Mouse (Mus musculus) ES-E14 (cell line): ENCODE measurements around the gene Nav2. TPM values are rescaled to one million over a fixed set of nuclear protein-coding genes. Genes with fewer than 3 reads are reported as not detected.

ENCODE experiments used
- DNase-seq: peaks from one replicate; pipeline ENCODE4 v3.0.0-alpha.2; 2013; ENCODE audit warnings: low read depth, low spot score
- H3K27ac ChIP-seq: 2 replicates; pipeline ENCODE4 v1.5.1; 2012; ENCODE audit warnings: low read depth, mild to moderate bottlenecking, low read length, moderate library complexity, mixed read lengths; ENCODE audit not compliant: poor library complexity, insufficient read depth, severe bottlenecking
- H3K36me3 ChIP-seq: 2 replicates; pipeline ENCODE4 v1.6.1; 2012; ENCODE audit warnings: mild to moderate bottlenecking, low read length, moderate library complexity, mixed read lengths; ENCODE audit not compliant: control insufficient read depth, poor library complexity, insufficient read depth, severe bottlenecking
- H3K4me1 ChIP-seq, 2 experiments: fragments of 150-350 bp in 1 of 2; sonication (generic) in 1 of 2; 2 replicates each; pipeline ENCODE4 v1.6.1; 2012; ENCODE audit warnings: low read length in 2 of 2, mild to moderate bottlenecking in 1 of 2, mixed read lengths in 1 of 2; ENCODE audit not compliant: control insufficient read depth in 2 of 2, insufficient read depth in 2 of 2, poor library complexity in 1 of 2
- H3K4me3 ChIP-seq, 2 experiments: fragments of 150-350 bp in 1 of 2; sonication (generic) in 1 of 2; 2 replicates each; pipeline ENCODE4 v1.5.1; 2012; ENCODE audit warnings: low read length in 2 of 2, low read depth in 1 of 2, mild to moderate bottlenecking in 1 of 2, mixed read lengths in 1 of 2; ENCODE audit not compliant: insufficient read depth in 1 of 2, poor library complexity in 1 of 2, severe bottlenecking in 1 of 2
- H3K9ac ChIP-seq: 2 replicates; pipeline ENCODE4 v1.6.1; 2012; ENCODE audit warnings: low read depth, mild to moderate bottlenecking, low read length, mixed read lengths; ENCODE audit not compliant: poor library complexity, insufficient read depth, severe bottlenecking
- H3K9me3 ChIP-seq: fragments of 150-350 bp; sonication (generic); 2 replicates; pipeline ENCODE4 v1.6.1; 2012; ENCODE audit warnings: low read depth, mild to moderate bottlenecking, low read length; ENCODE audit not compliant: control insufficient read depth, insufficient read depth
- CHD2 ChIP-seq: IDR thresholded peaks from 2 replicates; pipeline ENCODE4 v1.6.1; 2014; ENCODE audit warnings: mild to moderate bottlenecking, low read depth, low read length, inconsistent platforms
- HCFC1 ChIP-seq: IDR thresholded peaks from 2 replicates; pipeline ENCODE4 v1.6.1; 2012; ENCODE audit warnings: low read length, inconsistent platforms, borderline replicate concordance; ENCODE audit not compliant: insufficient read depth
- MAFK ChIP-seq: IDR thresholded peaks from 2 replicates; pipeline ENCODE4 v1.6.1; 2014; ENCODE audit warnings: mild to moderate bottlenecking, low read depth, low read length, inconsistent platforms; ENCODE audit not compliant: insufficient read depth
- ZC3H11A ChIP-seq: IDR thresholded peaks from 2 replicates; pipeline ENCODE4 v1.6.1; 2012; ENCODE audit warnings: low read depth, mild to moderate bottlenecking, inconsistent platforms, low read length, borderline replicate concordance
- ZNF384 ChIP-seq: IDR thresholded peaks from 2 replicates; pipeline ENCODE4 v1.6.1; 2012; ENCODE audit warnings: low read depth, low read length, inconsistent platforms
- in situ Hi-C, 2 experiments: fragments of 600-800 bp; cut with MboI; formaldehyde crosslinking; loops; one replicate each; pipeline ENCODE4 v1.15.1; 2025; ENCODE audit warnings: low sequenced_read_pairs in 2 of 2, inconsistent platforms in 1 of 2; ENCODE audit not compliant: unreplicated experiment in 2 of 2
- total RNA-seq: library from RNA; depleted of rRNA; stranded (reverse); fragments of 300-350 nt; gene quantifications from 2 replicates; pipeline ENCODE4 v1.2.3, GENCODE M21; 2012

The Nav2 gene
- total RNA-seq, 1 experiment: 18.2 TPM

DNA sequence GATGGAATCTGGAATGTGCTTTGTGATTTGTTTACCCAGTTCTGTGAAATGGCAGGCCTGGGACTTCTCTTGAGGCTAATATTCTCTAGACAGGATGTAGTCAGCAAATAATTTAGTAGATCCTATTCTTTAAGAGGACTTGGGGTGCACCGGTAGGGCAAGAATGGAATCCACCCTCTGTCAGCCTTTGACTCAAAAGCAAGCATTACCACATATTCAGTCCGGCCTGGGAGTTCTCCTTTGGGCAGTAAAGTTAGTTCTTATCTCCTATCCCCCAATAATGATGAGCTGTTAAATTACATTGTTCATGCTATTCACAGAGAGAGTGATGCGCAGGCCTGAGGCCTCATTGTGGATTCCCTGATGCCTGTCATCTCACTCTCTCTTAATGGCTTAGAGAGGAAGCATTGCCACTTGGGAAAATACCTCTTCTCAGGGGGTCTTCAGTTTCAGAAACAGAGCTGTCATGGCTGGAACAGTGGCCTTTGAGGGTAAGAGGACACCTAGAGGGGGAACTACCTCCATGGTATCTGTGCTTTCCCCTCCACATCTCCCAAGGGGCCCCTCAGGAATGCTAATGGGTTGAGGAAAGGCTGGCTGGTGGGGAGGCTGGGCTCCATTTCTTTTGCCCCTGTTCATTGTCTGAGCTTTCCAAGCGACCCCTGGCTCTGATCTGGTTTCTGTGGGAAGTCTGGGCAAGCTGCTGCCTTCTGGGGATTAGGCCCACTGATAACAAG lies 133.0 kb downstream of the Nav2 start:
- Histone ChIP-seq H3K9me3 (no peaks in the 10 kb centered on the region), H3K9ac (no peak overlapping the region), H3K36me3 (no peaks in the 10 kb centered on the region), H3K4me1 (no peaks in the 10 kb centered on the region; a peak in 1 of 4 replicates), H3K27ac (no peak overlapping the region), H3K4me3 (no peak overlapping the region)
- in situ Hi-C loops: no loop called here
- DNase-seq: no peak
- TF ChIP-seq ZC3H11A (no peak), CHD2 (no peak), ZNF384 (no peak), HCFC1 (no peak), MAFK (no peak)

DNA sequence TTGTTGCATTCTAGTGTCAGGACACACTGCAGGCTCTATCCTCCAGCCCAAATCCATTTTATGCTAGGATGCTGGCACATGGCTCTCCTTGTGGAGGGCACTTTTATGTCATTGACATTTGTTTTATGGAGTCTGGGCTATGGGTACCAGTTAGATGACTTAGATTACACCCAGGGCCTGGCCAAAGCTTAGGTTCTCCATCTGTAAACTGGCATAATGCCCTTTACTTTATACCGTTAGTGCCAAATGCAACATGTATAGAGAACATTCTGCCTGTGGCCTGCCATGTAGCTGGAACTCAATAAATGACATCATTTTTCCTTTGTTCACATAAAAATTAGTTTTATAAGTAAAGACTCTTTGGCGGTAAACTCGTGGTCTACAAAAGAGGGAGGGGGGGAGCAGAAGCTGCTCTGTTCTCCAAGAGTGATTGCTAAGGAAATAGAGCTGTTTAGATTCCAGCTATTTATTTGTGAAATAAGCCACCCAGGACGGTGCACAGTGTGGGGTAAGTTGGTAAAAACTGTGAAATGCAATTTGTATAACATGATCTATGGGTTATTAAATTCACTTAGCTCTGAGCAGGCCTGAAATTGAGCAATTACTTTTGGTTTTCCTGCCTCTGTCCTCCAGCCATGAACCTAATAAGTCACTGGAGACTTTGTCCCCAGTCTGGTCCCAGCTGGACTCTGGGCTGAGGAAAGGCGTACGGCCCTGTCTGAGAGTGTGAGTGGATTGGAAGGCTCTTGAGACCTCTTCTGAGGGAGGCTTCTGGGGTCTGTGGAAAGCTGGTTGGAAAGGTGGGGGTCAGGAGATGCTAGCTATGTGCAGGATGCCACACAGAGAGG lies 137.2 kb downstream of the Nav2 start:
- no peaks in the 10 kb centered on the region for H3K9me3 ChIP-seq

DNA sequence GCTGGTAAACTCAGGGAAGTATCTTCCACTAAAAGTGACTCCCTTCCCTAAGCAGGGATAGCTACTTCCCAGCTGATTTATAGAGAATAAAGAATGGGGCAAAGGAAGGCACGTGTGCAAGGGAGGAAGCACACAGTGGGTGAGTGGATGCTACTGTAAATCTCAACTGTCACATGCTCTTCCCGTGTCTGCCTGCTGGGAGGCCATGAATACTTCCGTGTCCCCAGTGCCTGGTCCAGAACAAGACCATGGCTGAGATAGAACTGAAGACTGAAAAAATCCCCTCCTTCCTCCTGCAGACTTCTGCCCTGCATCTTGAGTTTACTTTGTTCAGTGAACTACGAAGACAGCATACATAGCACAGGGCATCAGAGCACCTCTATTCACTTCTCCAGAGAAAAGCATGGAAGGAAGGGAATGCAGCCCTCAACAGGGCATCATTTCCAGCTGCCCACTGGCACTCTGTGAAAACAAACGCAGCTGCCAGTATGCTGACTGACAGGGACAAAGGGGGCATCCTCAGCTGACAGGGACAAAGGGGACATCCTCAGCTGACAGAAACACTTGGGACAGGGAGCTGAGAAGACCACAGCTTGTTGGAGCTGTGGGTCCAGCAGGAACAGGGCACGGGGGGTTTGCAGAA lies 138.0 kb downstream of the Nav2 start:
- in situ Hi-C loops: no loop called here
- no peaks in the 10 kb centered on the region; a peak in 1 of 4 replicates for H3K4me1 ChIP-seq
- TF ChIP-seq MAFK: no peak
- no peak for TF ChIP-seq ZNF384
- no peak for TF ChIP-seq HCFC1
- TF ChIP-seq ZC3H11A: no peak
- no peak for TF ChIP-seq CHD2

More for the DNA sequence above, 137.2 kb downstream of the Nav2 start:
- Histone ChIP-seq H3K4me1 (no peaks in the 10 kb centered on the region; a peak in 1 of 4 replicates), H3K36me3 (no peaks in the 10 kb centered on the region), H3K4me3 (no peak overlapping the region), H3K9ac (no peak overlapping the region), H3K27ac (no peak overlapping the region)
- no peak for DNase-seq
- TF ChIP-seq ZNF384 (no peak), CHD2 (no peak), HCFC1 (no peak)
- in situ Hi-C loops: no loop called here

DNA sequence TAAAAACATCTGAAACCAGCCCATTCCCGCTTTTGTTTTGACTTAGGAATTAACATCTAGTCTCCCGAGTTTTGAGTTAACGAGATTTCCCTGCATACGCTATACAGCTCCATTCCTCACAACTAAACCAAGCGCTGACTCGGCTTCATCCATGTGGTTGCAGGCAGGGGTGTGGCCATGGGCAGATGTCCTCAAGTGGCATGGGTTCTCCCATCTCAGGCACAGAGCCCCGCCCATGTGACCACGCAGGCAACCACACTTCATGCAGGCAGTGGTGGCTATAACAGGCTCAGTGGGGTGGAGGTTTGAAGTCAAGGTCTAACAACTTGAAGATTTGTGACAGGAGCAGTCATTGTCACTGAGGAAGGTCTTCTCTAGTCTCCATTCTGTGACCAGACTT lies 138.8 kb downstream of the Nav2 start:
- in situ Hi-C loops: no loop called here
- TF ChIP-seq ZC3H11A: no peak
- no peak for TF ChIP-seq MAFK
- no peak for TF ChIP-seq ZNF384
- TF ChIP-seq CHD2: no peak
- no peak for TF ChIP-seq HCFC1
- H3K9me3 ChIP-seq: no peaks in the 10 kb centered on the region
- H3K27ac ChIP-seq: no peak overlapping the region
- DNase-seq: no peak
- H3K4me3 ChIP-seq: no peak overlapping the region
- no peaks in the 10 kb centered on the region for H3K36me3 ChIP-seq
- no peak overlapping the region for H3K9ac ChIP-seq
- no peaks in the 10 kb centered on the region for H3K4me1 ChIP-seq

More for the DNA sequence above, 138.0 kb downstream of the Nav2 start:
- Histone ChIP-seq H3K9me3 (no peaks in the 10 kb centered on the region), H3K9ac (no peak overlapping the region), H3K27ac (no peak overlapping the region), H3K36me3 (no peaks in the 10 kb centered on the region), H3K4me3 (no peak overlapping the region)
- no peak for DNase-seq
